Mouse (Mus musculus) left cerebral cortex, postnatal 25 days (tissue): ENCODE results near the gene Fbxo31. TPM values are rescaled to one million over a fixed set of nuclear protein-coding genes. Genes with fewer than 3 reads are reported as not detected.
A peak's percentile ranks its signal among the peaks of the same experiment; 100 is the strongest.

Experiments used
- DNase-seq, 2 experiments: peaks; one replicate each; pipeline ENCODE4 v3.0.0; 2022; ENCODE audit warnings: low spot score in 2 of 2, mixed read lengths in 1 of 2
- intact Hi-C: fragments of 180-260 bp; cut with DNase I; formaldehyde crosslinking; loops from one replicate; pipeline ENCODE4 v1.15.1; 2025
- total RNA-seq, 2 experiments: library from RNA; stranded (reverse); gene quantifications; 2 replicates each; pipeline ENCODE4 v1.2.3; 2021

Gene Fbxo31
- total RNA-seq, 2 experiments from 2014 or later: 90.3 to 91.6 TPM

- DNase-seq: peak; percentile 97 to 98
- intact Hi-C loops: loop anchor here (5.0 kb wide), 1 partner anchor 43 kb away; no protein-coding TSS in a partner anchor
Observed at GRCm38 (mm10) chr8:121590203-121591177, 11.9 kb upstream of the Fbxo31 start, which contains the start of gene Map1lc3b. Gene Map1lc3b, plus strand, starts transcription at chr8:121590361.

- DNase-seq: no peak
- intact Hi-C loops: no loop called here
Observed at GRCm38 (mm10) chr8:121589205-121589726, 10.7 kb upstream of the Fbxo31 start.

GRCm38 (mm10) chr8:121588750-121589149, 10.1 kb upstream of the Fbxo31 start:
- intact Hi-C loops: no loop called here
- DNase-seq: no peak

- peak; percentile 100 for DNase-seq
- intact Hi-C loops: no loop called here
Observed at GRCm38 (mm10) chr8:121585159-121585825, 6.7 kb upstream of the Fbxo31 start.

GRCm38 (mm10) chr8:121584730-121585129, 6.1 kb upstream of the Fbxo31 start:
- no peak for DNase-seq
- intact Hi-C loops: no loop called here

GRCm38 (mm10) chr8:121583653-121584052, 5.0 kb upstream of the Fbxo31 start:
- intact Hi-C loops: no loop called here
- DNase-seq: peak in 1 of 2 experiments; percentile 74

- intact Hi-C loops: no loop called here
- no peak for DNase-seq
Observed at GRCm38 (mm10) chr8:121580465-121580864, 1.9 kb upstream of the Fbxo31 start.

- intact Hi-C loops: no loop called here
- peak in 1 of 2 experiments; percentile 53 for DNase-seq
Observed at GRCm38 (mm10) chr8:121577751-121578675, 593 bp downstream of the Fbxo31 start.

GRCm38 (mm10) chr8:121575661-121576060, 2.9 kb downstream of the Fbxo31 start:
- intact Hi-C loops: no loop called here
- DNase-seq: no peak

- DNase-seq: no peak
- intact Hi-C loops: no loop called here
Observed at GRCm38 (mm10) chr8:121573275-121573674, 5.3 kb downstream of the Fbxo31 start.

- DNase-seq: no peak
- intact Hi-C loops: no loop called here
Observed at GRCm38 (mm10) chr8:121572121-121572520, 6.5 kb downstream of the Fbxo31 start.

- intact Hi-C loops: no loop called here
- no peak for DNase-seq
Observed at GRCm38 (mm10) chr8:121570801-121571200, 7.8 kb downstream of the Fbxo31 start.

- peak in 1 of 2 experiments; percentile 69 for DNase-seq
- intact Hi-C loops: no loop called here
Observed at GRCm38 (mm10) chr8:121570335-121570734, 8.3 kb downstream of the Fbxo31 start.

GRCm38 (mm10) chr8:121568321-121568720, 10.3 kb downstream of the Fbxo31 start:
- intact Hi-C loops: loop anchor here (10.0 kb wide), 1 partner anchor 894 kb away; no protein-coding TSS in a partner anchor
- no peak for DNase-seq

GRCm38 (mm10) chr8:121563701-121564100, 14.9 kb downstream of the Fbxo31 start:
- intact Hi-C loops: loop anchor here (10.0 kb wide), 1 partner anchor 889 kb away; no protein-coding TSS in a partner anchor

GRCm38 (mm10) chr8:121562941-121563351, 15.7 kb downstream of the Fbxo31 start:
- intact Hi-C loops: loop anchor here (10.0 kb wide), 1 partner anchor 888 kb away; no protein-coding TSS in a partner anchor
- no peak for DNase-seq

More at GRCm38 (mm10) chr8:121563701-121564100, 14.9 kb downstream of the Fbxo31 start:
- DNase-seq: no peak

- intact Hi-C loops: loop anchor here (10.0 kb wide), 1 partner anchor 887 kb away; no protein-coding TSS in a partner anchor
- DNase-seq: no peak
Observed at GRCm38 (mm10) chr8:121561636-121562345, 16.8 kb downstream of the Fbxo31 start.

GRCm38 (mm10) chr8:121560432-121561100, 18.0 kb downstream of the Fbxo31 start:
- DNase-seq: no peak
- intact Hi-C loops: loop anchor here (10.0 kb wide), 1 partner anchor 886 kb away; no protein-coding TSS in a partner anchor
